Mouse (Mus musculus) midbrain, embryonic 12.5 days (tissue): ENCODE results near the gene Man2a2. TPM values are rescaled to one million over a fixed set of nuclear protein-coding genes. Genes with fewer than 3 reads are reported as not detected.

ENCODE experiments used
- polyA plus RNA-seq: library from polyadenylated mRNA; unstranded; fragments of >200 nt; fragmentation: Nextera tagmentation; extraction: Ambion mirVana; gene quantifications from 2 replicates; pipeline ENCODE4 v1.2.1, GENCODE M21; 2016

Man2a2 gene
- polyA plus RNA-seq, 1 experiment from 2014 or later, result 23.1 TPM

Other genes with a start within 250 kb of the Man2a2 start
- gene Sema4b, start 184.5 kb downstream of the Man2a2 start, polyA plus RNA-seq, result 17.7 and 20.9 TPM in 2 replicates
- 41.3 and 42.3 TPM in 2 replicates for gene Cib1, start 138.6 kb downstream of the Man2a2 start, polyA plus RNA-seq
- 4.0 and 4.6 TPM in 2 replicates for gene Gdpgp1, start 138.5 kb downstream of the Man2a2 start, polyA plus RNA-seq
- gene Ttll13, start 125.0 kb downstream of the Man2a2 start, polyA plus RNA-seq, result 1.9 and 2.4 TPM in 2 replicates
- gene Ngrn, start 110.2 kb downstream of the Man2a2 start, polyA plus RNA-seq, result 56.7 and 57.5 TPM in 2 replicates
- 18.5 and 21.4 TPM in 2 replicates for gene Vps33b, start 101.7 kb downstream of the Man2a2 start, polyA plus RNA-seq
- gene Prc1, start 76.9 kb downstream of the Man2a2 start, polyA plus RNA-seq, result 175 and 180 TPM in 2 replicates
- 14.2 and 16.2 TPM in 2 replicates for gene Rccd1, start 46.9 kb downstream of the Man2a2 start, polyA plus RNA-seq
- 51.4 and 54.9 TPM in 2 replicates for gene Unc45a, start 30.4 kb downstream of the Man2a2 start, polyA plus RNA-seq
- gene Hddc3, start 28.3 kb downstream of the Man2a2 start, polyA plus RNA-seq, result 24.3 and 24.8 TPM in 2 replicates
- gene Fes, start 16.6 kb upstream of the Man2a2 start, polyA plus RNA-seq, result 7.1 and 11.3 TPM in 2 replicates
- gene Furin, start 34.1 kb upstream of the Man2a2 start, polyA plus RNA-seq, result 4.0 and 5.6 TPM in 2 replicates
- gene Blm, start 163.7 kb upstream of the Man2a2 start, polyA plus RNA-seq, result 35.3 and 36.4 TPM in 2 replicates